Mouse (Mus musculus) ES-Bruce4 (cell line): ENCODE data around the gene Ankmy1. TPM values are rescaled to one million over a fixed set of nuclear protein-coding genes. Genes with fewer than 3 reads are reported as not detected.

ENCODE experiments used
- H3K27ac ChIP-seq: 2 replicates; pipeline ENCODE4 v1.5.1; 2012; ENCODE audit warnings: low read length, inconsistent platforms; ENCODE audit not compliant: insufficient read depth
- H3K27me3 ChIP-seq: 2 replicates; pipeline ENCODE4 v1.6.1; 2012; ENCODE audit warnings: mild to moderate bottlenecking, low read length, inconsistent platforms; ENCODE audit not compliant: control insufficient read depth, poor library complexity, insufficient read depth, severe bottlenecking
- H3K36me3 ChIP-seq: 2 replicates; pipeline ENCODE4 v1.6.1; 2012; ENCODE audit warnings: inconsistent platforms, mild to moderate bottlenecking, low read length, moderate library complexity; ENCODE audit not compliant: control insufficient read depth, poor library complexity, insufficient read depth, severe bottlenecking
- H3K4me1 ChIP-seq: one replicate; pipeline ENCODE4 v1.8.1; 2011; ENCODE audit warnings: low read length; ENCODE audit not compliant: control insufficient read depth, insufficient read depth
- H3K4me3 ChIP-seq: 2 replicates; pipeline ENCODE4 v1.5.1; 2011; ENCODE audit warnings: low read depth, mild to moderate bottlenecking, low read length
- H3K9ac ChIP-seq: 2 replicates; pipeline ENCODE4 v1.6.1; 2012; ENCODE audit warnings: low read depth, mild to moderate bottlenecking, inconsistent platforms; ENCODE audit not compliant: poor library complexity, severe bottlenecking
- H3K9me3 ChIP-seq: replicated peaks from 2 replicates; pipeline ENCODE4 v1.6.1; 2012; ENCODE audit warnings: mild to moderate bottlenecking, low read length, inconsistent platforms; ENCODE audit not compliant: control insufficient read depth, poor library complexity, insufficient read depth, severe bottlenecking
- CTCF ChIP-seq: IDR thresholded peaks from one replicate; pipeline ENCODE4 v1.8.1; 2011; ENCODE audit warnings: low read depth, low read length
- EP300 ChIP-seq: IDR thresholded peaks from 2 replicates; pipeline ENCODE4 v1.6.1; 2011; ENCODE audit warnings: low read depth, low read length; ENCODE audit not compliant: insufficient read depth
- POLR2A ChIP-seq: IDR thresholded peaks from one replicate; pipeline ENCODE4 v1.8.1; 2011; ENCODE audit warnings: low read length; ENCODE audit not compliant: insufficient read depth
- polyA plus RNA-seq: library from polyadenylated mRNA; stranded (reverse); fragments of >200 nt; gene quantifications from 2 replicates; pipeline ENCODE4 v1.2.4, GENCODE M21; 2011; ENCODE audit warnings: low read depth; ENCODE audit not compliant: missing spikeins, insufficient read depth, insufficient read length

The Ankmy1 gene
- polyA plus RNA-seq, 1 experiment = not detected

GRCm38 (mm10) chr1:92909068-92909467, 6.4 kb upstream of the Ankmy1 start:
- no peaks in the 10 kb centered on the region for H3K36me3 ChIP-seq
- no peak overlapping the region for H3K4me3 ChIP-seq
- TF ChIP-seq POLR2A (no peak), CTCF (no peak), EP300 (no peak)
- H3K4me1 ChIP-seq = no peaks in the 10 kb centered on the region
- H3K9me3 ChIP-seq = no peaks in the 10 kb centered on the region
- no peak overlapping the region for H3K9ac ChIP-seq
- H3K27ac ChIP-seq = no peak overlapping the region
- no peaks in the 10 kb centered on the region for H3K27me3 ChIP-seq

GRCm38 (mm10) chr1:92908664-92909063, 6.0 kb upstream of the Ankmy1 start:
- no peak overlapping the region for H3K27ac ChIP-seq
- TF ChIP-seq POLR2A (no peak), EP300 (no peak), CTCF (no peak)
- H3K4me3 ChIP-seq = no peak overlapping the region
- no peaks in the 10 kb centered on the region for H3K4me1 ChIP-seq
- no peaks in the 10 kb centered on the region for H3K36me3 ChIP-seq
- no peaks in the 10 kb centered on the region for H3K27me3 ChIP-seq
- H3K9me3 ChIP-seq = no peaks in the 10 kb centered on the region
- H3K9ac ChIP-seq = no peak overlapping the region

DNA sequence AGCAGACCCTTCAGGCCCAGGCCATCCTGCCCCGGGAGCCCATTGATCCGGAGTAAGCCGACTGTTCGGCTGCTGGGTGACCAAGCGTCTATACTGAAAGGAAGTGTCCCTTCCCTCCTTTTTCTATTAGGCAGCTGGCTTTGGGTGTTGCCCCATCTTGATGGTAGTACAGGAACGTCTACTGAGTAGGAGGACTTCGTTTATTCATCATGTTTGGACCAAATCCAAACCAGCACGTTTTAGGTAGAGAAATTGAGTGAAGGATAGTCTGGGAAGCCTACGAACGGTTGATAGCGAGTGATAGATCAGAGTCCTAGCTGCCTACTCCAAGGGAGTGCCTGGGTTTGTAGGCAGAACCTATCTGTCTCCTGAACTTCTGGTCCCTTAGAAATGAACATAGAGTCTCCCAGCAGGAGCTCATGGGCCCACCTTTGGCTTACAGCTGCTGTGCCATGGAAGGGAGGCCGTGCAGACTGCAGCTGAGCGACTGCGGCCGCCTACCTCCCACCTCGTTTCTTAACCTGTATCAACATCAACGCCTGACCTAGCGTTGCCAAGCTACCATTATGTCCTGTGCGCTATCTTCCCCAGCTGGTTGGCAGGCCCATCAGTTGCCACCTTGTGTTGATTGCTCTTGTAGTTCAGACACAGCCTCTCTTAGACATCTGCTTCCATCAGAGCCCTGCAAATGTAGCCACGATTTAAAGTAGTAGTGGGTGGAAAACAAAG, 5.1 kb upstream of the Ankmy1 start:
- H3K9me3 ChIP-seq = no peaks in the 10 kb centered on the region
- peak overlapping the region; percentile 68 for H3K4me3 ChIP-seq
- TF ChIP-seq EP300 (no peak), POLR2A (no peak), CTCF (no peak)
- no peaks in the 10 kb centered on the region for H3K36me3 ChIP-seq
- H3K27ac ChIP-seq = no peak overlapping the region
- peak overlapping the region; percentile 89 for H3K9ac ChIP-seq
- no peaks in the 10 kb centered on the region for H3K4me1 ChIP-seq
- no peaks in the 10 kb centered on the region for H3K27me3 ChIP-seq

DNA sequence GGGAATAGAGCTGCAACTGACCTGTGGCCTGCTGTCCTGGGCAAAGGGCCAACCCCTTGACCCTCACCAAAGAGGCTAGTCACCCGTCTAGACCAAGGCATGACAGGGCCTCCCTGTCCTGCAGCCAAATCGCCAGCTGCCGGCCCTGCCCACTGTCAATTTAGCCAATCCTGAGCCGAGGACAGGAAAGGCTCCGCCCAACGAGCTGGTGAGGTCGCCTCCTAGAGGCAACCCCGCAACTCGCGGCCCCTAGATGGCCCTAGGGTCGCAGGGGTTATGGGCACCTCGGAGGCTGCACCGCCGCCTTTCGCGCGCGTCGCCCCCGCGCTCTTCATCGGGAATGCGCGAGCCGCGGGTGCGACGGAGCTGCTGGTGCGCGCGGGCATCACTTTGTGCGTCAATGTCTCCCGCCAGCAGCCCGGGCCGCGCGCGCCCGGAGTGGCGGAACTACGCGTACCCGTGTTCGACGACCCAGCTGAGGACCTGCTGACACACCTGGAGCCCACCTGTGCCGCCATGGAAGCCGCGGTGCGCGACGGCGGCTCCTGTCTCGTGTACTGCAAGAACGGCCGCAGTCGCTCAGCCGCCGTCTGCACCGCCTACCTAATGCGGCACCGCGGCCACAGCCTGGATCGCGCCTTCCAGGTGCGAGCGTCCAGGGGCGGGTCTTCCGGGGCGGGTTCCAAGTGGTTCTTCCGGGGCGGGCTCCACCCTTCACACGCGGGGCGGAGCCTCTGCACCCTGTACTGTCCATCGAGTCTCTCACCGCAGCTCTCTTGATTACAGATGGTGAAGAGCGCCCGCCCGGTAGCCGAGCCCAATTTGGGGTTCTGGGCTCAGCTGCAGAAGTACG, 4.3 kb upstream of the Ankmy1 start, which contains the start of gene Dusp28:
TSS of gene Dusp28 (plus strand) at position 203 of the 853 bp plus-strand sequence.
- H3K9ac ChIP-seq = peak within 1 kb of the TSS; percentile 89
- no peaks in the 10 kb centered on the region for H3K27me3 ChIP-seq
- H3K27ac ChIP-seq = peak within 1 kb of the TSS; percentile 17; the same call in 1 of the 2 replicates
- peak; percentile 49 for TF ChIP-seq CTCF
- no peak for TF ChIP-seq EP300
- TF ChIP-seq POLR2A = peak; percentile 58
- no peaks in the 10 kb centered on the region for H3K36me3 ChIP-seq
- H3K4me1 ChIP-seq = no peaks in the 10 kb centered on the region
- no peaks in the 10 kb centered on the region for H3K9me3 ChIP-seq
- peak within 1 kb of the TSS; percentile 90 for H3K4me3 ChIP-seq

- H3K27ac ChIP-seq = no peak overlapping the region
- no peaks in the 10 kb centered on the region for H3K27me3 ChIP-seq
- H3K36me3 ChIP-seq = no peaks in the 10 kb centered on the region
- no peaks in the 10 kb centered on the region for H3K4me1 ChIP-seq
- no peaks in the 10 kb centered on the region for H3K9me3 ChIP-seq
- no peak for TF ChIP-seq POLR2A
- no peak for TF ChIP-seq EP300
- no peak for TF ChIP-seq CTCF
- H3K9ac ChIP-seq = no peak overlapping the region
- no peak overlapping the region for H3K4me3 ChIP-seq
Observed at GRCm38 (mm10) chr1:92905703-92906310, 3.1 kb upstream of the Ankmy1 start.
